Mouse (Mus musculus) kidney, postnatal 0 days (tissue): ENCODE data around the gene Kif26b. TPM values are rescaled to one million over a fixed set of nuclear protein-coding genes. Genes with fewer than 3 reads are reported as not detected.

Experiments used
- ATAC-seq: fragments of 200-750 bp; cut with Nextera tagmentation; replicated peaks from 2 replicates; pipeline ENCODE4 v1.8.0; 2017; ENCODE audit warnings: low read depth, moderate number of reproducible peaks, moderate TSS enrichment, moderate library complexity; ENCODE audit not compliant: low FRiP score
- DNase-seq: peaks from one replicate; pipeline ENCODE4 v3.0.0-alpha.2; 2016; ENCODE audit warnings: low spot score
- H3K27ac ChIP-seq: fragments of 300-500 bp; sonication (generic); 2 replicates; pipeline ENCODE4 v1.5.1; 2014; ENCODE audit warnings: mild to moderate bottlenecking
- H3K27me3 ChIP-seq: fragments of 300-500 bp; sonication (generic); 2 replicates; pipeline ENCODE4 v1.6.1; 2014; ENCODE audit warnings: low read length, mixed read lengths; ENCODE audit not compliant: insufficient read depth
- H3K36me3 ChIP-seq: fragments of 300-500 bp; sonication (generic); 2 replicates; pipeline ENCODE4 v1.6.1; 2014; ENCODE audit warnings: low read length, mixed read lengths; ENCODE audit not compliant: insufficient read depth
- H3K4me1 ChIP-seq: fragments of 300-500 bp; sonication (generic); replicated peaks from 2 replicates; pipeline ENCODE4 v1.6.1; 2014; ENCODE audit warnings: antibody characterized with exemption, low read length, mixed read lengths; ENCODE audit not compliant: insufficient read depth
- H3K4me2 ChIP-seq: fragments of 300-500 bp; sonication (generic); 2 replicates; pipeline ENCODE4 v1.6.1; 2014; ENCODE audit warnings: mild to moderate bottlenecking, low read length, moderate library complexity, mixed read lengths
- H3K4me3 ChIP-seq: fragments of 300-500 bp; sonication (generic); replicated peaks from 2 replicates; pipeline ENCODE4 v1.5.1; 2014; ENCODE audit warnings: low read depth, low read length
- H3K9ac ChIP-seq: fragments of 300-500 bp; sonication (generic); 2 replicates; pipeline ENCODE4 v1.6.1; 2014; ENCODE audit warnings: low read depth, low read length
- H3K9me3 ChIP-seq: fragments of 300-500 bp; sonication (generic); replicated peaks from 2 replicates; pipeline ENCODE4 v1.6.1; 2016; ENCODE audit warnings: low read length, inconsistent platforms, mixed read lengths
- CTCF ChIP-seq: IDR thresholded peaks from 2 replicates; pipeline ENCODE4 v1.5.1; 2016; ENCODE audit warnings: antibody characterized with exemption, low read depth, mild to moderate bottlenecking, moderate library complexity
- WGBS: fragments of 180-500 bp; shearing (Covaris S2); extraction: QIAGEN DNeasy Blood & Tissue Kit; methylation state at CpG from one replicate; pipeline ENCODE4 v1.1.7; 2014; 5-methylcytosine and 5-hydroxymethylcytosine counted together
- polyA plus RNA-seq: library from polyadenylated mRNA; unstranded; fragments of >200 nt; fragmentation: Nextera tagmentation; extraction: Ambion mirVana; gene quantifications from 2 replicates; pipeline ENCODE4 v1.2.1, GENCODE M21; 2015

Kif26b gene
- polyA plus RNA-seq, 1 experiment from 2014 or later, result 6.4 TPM

DNA sequence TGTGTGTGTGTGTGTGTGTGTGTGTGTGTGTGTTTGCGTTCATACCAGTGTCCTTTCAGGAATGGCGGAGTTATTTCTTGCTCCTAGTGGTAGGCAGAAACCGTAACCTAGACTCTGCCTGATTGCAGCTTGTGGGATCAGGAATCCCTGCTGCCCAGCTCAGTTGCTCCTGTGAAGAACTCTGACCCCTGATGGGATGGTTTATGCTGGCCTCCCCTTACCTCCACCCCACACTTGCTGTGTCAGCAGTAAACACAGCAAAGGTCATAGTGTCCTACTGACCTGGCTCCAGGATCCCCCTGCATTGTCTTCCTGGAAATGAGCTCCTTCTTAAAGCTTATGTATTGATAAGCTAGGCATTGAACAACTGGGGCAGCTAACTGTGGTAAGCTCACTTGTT, 162.8 kb downstream of the Kif26b start:
- Histone ChIP-seq H3K4me1 (no peaks in the 10 kb centered on the region), H3K27me3 (no peaks in the 10 kb centered on the region), H3K9ac (no peak overlapping the region), H3K9me3 (no peaks in the 10 kb centered on the region), H3K27ac (no peak overlapping the region), H3K4me2 (no peak overlapping the region), H3K36me3 (no peaks in the 10 kb centered on the region), H3K4me3 (no peak overlapping the region)
- no peak for TF ChIP-seq CTCF
- DNase-seq, result no peak
- WGBS, result 85% methylated on average over 3 of the region's 3 CpGs
- no peak for ATAC-seq

DNA sequence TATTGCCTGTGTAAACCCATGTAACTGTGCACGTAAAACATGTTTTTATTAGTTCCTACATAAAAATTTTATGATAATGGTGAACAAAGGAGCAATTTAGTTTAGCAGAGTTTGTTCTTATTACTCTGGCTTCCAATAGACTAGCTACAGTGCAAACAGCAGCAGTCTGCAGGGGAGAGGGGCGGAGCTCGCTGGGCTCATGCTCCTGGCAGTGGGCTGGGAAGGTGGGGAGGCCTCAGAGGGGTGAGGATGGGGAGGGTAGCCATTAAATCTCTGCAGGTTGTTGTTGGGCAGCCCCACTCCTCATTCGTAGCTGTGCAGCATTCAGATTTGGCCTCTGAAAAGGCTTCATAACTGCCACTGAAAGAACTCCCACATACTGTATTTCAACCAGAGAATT, 171.2 kb downstream of the Kif26b start:
- no peak for TF ChIP-seq CTCF
- no peaks in the 10 kb centered on the region for H3K4me1 ChIP-seq
- ATAC-seq (no peak), DNase-seq (no peak)
- H3K36me3 ChIP-seq, result no peaks in the 10 kb centered on the region
- H3K4me2 ChIP-seq, result no peak overlapping the region
- WGBS, result 58% methylated on average over 4 of the region's 4 CpGs
- H3K4me3 ChIP-seq, result no peak overlapping the region
- no peaks in the 10 kb centered on the region for H3K27me3 ChIP-seq
- no peak overlapping the region for H3K27ac ChIP-seq
- no peaks in the 10 kb centered on the region for H3K9me3 ChIP-seq
- no peak overlapping the region for H3K9ac ChIP-seq

DNA sequence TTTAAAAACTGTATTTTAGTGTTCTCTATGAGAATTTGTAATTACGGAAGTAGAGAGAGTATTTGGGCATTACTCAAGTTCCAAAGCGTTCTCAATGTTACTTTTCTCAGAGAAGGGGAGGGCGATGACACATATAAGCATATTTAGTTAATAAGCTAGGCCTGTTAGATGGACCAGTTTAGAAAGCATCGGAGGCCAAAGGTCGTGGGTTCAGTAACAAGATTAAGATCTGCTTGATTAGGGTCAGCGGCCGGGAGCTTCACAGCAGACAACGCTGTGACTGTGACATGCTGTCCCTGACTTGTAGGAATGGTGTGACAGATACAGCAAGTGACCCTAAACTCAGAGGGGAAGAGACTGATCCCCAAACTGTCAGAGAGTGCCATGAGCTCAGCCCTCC, 174.6 kb downstream of the Kif26b start:
- WGBS, result 69% methylated on average over 8 of the region's 8 CpGs
- Histone ChIP-seq H3K27me3 (no peaks in the 10 kb centered on the region), H3K36me3 (no peaks in the 10 kb centered on the region), H3K4me1 (no peaks in the 10 kb centered on the region), H3K9me3 (no peaks in the 10 kb centered on the region), H3K4me3 (no peak overlapping the region), H3K9ac (no peak overlapping the region), H3K4me2 (no peak overlapping the region), H3K27ac (no peak overlapping the region)
- no peak for ATAC-seq
- DNase-seq, result no peak
- TF ChIP-seq CTCF, result no peak

DNA sequence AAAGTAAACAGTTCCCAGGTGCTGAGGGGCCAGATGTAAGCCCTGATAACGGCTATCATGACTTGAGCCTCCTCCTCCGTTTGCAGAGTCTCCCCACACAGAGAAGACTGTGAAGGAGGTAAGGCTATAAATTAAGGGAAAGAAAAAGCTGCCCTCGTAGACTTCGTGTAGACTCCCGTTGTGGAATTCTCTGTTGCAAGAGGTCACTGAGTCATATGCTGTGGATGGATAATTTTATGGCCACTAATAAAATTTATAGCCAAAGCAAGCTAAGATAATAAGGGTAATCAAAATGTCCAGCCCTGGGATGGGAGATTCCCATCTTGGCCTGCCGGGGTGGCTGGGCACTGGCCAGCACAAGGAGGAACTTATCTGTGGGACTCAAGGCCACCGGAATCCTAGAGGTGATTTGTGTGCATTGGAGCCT, 179.0 kb downstream of the Kif26b start:
- no peaks in the 10 kb centered on the region for H3K36me3 ChIP-seq
- no peaks in the 10 kb centered on the region for H3K9me3 ChIP-seq
- no peak overlapping the region for H3K9ac ChIP-seq
- H3K4me3 ChIP-seq, result no peak overlapping the region
- WGBS, result 12% methylated on average over 7 of the region's 7 CpGs
- no peaks in the 10 kb centered on the region for H3K4me1 ChIP-seq
- no peak for TF ChIP-seq CTCF
- H3K4me2 ChIP-seq, result no peak overlapping the region
- H3K27me3 ChIP-seq, result no peaks in the 10 kb centered on the region
- DNase-seq (peak; percentile 92), ATAC-seq (peak; percentile 85)
- H3K27ac ChIP-seq, result no peak overlapping the region; the same call in 1 of the 2 replicates

DNA sequence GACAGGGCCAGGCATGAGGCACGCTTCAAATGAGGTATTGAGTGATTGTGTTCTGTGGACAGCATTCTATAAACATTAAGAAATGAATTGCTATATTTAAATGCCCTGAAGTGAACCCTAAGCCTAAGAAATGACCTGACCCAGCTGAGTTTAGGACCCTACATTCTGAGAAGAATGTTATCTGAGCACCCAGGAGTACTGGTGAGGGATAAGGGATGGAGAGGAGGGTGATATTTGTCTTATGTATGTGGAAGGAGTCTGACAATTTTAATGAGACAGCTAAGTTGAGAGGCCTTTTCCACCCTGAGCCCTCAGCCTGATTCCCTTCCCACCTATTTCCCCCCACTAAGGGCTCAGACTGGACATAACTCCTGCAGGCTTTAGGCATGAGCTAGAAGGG, 179.4 kb downstream of the Kif26b start:
- H3K36me3 ChIP-seq, result no peaks in the 10 kb centered on the region
- H3K9ac ChIP-seq, result no peak overlapping the region
- H3K4me1 ChIP-seq, result no peaks in the 10 kb centered on the region
- 39% methylated on average over 1 of the region's 1 CpGs for WGBS
- no peaks in the 10 kb centered on the region for H3K9me3 ChIP-seq
- no peak overlapping the region for H3K4me3 ChIP-seq
- ATAC-seq, result peak; percentile 27; the same call in 1 of the 2 replicates
- no peak for TF ChIP-seq CTCF
- no peak overlapping the region for H3K4me2 ChIP-seq
- no peak for DNase-seq
- no peaks in the 10 kb centered on the region for H3K27me3 ChIP-seq
- no peak overlapping the region for H3K27ac ChIP-seq

DNA sequence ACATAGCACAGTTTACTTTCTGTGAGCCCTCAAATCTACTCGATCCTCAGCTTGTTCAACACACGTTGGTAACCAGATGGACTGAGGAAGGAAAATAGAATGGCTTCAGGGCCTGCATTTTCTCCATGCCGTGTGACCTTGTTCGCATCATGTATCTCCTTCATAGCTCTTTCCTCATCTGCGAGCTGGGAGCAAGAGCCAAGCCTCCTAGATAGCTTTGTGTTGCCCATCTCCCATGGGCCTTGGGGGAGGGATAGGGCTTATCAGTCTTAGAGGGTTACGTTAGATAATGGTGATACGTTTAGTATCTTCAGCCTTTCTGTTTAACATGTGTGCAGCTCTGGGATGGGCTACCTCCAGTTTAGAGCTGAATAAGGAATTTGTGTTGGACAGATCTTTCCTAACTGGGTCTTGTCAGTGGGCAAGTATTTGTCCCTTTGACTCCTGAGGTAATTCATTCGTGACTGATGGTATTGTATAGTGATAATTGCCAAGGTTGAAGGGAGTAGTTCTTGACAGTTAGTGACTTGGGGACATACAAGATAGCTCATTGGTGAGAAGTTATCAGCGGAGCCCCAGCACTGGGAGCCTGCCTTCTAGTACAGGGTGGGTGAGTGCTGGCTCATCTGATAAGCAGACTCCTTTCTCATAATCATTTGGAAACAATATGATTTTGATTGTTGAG, 183.4 kb downstream of the Kif26b start:
- Histone ChIP-seq H3K4me1 (no peaks in the 10 kb centered on the region), H3K9me3 (no peaks in the 10 kb centered on the region), H3K9ac (no peak overlapping the region), H3K4me2 (no peak overlapping the region), H3K4me3 (no peak overlapping the region), H3K27ac (no peak overlapping the region), H3K36me3 (no peaks in the 10 kb centered on the region), H3K27me3 (no peaks in the 10 kb centered on the region)
- no peak for ATAC-seq
- TF ChIP-seq CTCF, result no peak
- DNase-seq, result no peak
- 83% methylated on average over 9 of the region's 9 CpGs for WGBS

DNA sequence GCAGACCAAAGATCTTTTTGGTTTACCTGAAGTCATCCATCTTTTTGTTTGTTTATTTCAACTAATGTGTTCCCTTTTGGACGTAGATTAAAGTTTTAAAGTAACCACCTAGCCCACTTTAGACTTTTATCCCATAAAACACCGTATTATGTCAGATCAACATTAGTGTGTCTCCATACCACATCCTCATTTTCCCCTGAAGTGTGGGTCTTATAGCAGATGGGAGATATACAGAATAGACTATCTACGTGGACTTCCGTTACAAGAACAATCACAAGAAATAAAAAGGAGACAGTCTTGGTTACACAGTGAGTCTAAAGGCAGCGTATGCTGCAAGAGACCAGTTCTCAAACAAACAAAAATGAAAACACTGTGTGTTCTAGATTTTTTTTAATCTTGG, 185.3 kb downstream of the Kif26b start:
- no peak for ATAC-seq
- Histone ChIP-seq H3K27me3 (no peaks in the 10 kb centered on the region), H3K9me3 (no peaks in the 10 kb centered on the region), H3K4me3 (no peak overlapping the region), H3K4me2 (no peak overlapping the region), H3K36me3 (no peaks in the 10 kb centered on the region), H3K27ac (no peak overlapping the region), H3K9ac (no peak overlapping the region), H3K4me1 (no peaks in the 10 kb centered on the region)
- whole genome bisulfite sequencing, result 91% methylated on average over 5 of the region's 5 CpGs
- DNase-seq, result no peak
- no peak for TF ChIP-seq CTCF
